ENCODE assay signal across 9 mouse cellular contexts in the genomic region with DNA sequence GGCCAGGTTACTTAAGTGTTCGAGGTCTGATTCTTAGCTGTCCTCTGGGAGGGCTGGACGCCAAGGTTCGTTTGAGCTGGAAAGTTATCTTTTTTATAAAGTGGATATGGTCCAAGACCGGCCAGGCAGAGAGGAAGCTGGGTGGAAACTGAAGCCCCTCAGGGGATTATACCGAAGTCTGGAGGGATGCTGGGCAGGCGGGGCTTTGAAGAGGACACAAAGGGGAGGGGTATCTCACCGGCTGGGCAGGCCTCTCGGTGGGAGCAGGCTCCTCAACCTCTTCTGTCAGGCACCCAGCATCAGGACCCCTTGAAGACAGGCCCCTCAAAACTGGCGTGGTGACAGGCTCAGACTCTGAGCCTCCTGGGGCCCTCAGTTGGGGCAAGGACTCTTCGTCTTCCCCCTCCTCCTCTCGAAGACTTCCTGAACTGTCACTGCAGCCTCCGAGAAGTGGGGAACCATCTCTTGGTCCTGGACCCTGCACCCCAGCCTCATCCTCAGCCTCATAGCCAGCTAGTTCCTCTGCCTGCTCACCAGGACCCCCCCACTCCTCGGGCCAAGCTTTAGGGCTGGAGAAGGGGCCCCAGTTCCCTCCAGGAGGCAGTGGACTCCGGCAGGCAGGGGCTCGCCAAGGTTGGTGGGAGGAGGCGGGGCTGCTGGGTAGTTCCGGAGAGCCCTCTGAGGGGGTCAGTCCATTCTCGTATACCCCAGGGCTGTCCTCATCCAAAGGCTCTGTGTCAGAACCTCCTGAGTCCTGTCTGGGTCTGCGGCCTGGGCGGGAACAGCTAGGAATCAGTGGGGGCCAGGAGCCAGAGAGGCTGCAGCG. TPM values are rescaled to one million over a fixed set of nuclear protein-coding genes. Genes with fewer than 3 reads are reported as not detected.
A peak's percentile ranks its signal among the peaks of the same experiment; 100 is the strongest.
DNase-seq lines count a peak whose midpoint lies in the region; ATAC-seq lines count a peak whose summit lies in the region.
"Had no signal": no experiment of that assay in that cellular context is flagged by ENCODE, and none has a peak within 500 bp of the region (broad histone marks: within the 10 kb centered on the region; RNA-seq: fewer than 3 reads in every experiment).

No protein-coding gene starts in this region.

- peaks cover 20% of the 10 kb centered on the region for H3K4me1 ChIP-seq in forebrain, embryonic 11.5 days (replicated peaks; ENCODE audit: control insufficient read depth, insufficient read depth, low read length)
- H3K4me1 ChIP-seq in midbrain, embryonic 10.5 days = peaks cover 67% of the 10 kb centered on the region

- 12% methylated on average over 21 of the region's 21 CpGs for WGBS in forebrain, embryonic 11.5 days
- 10% methylated on average over 21 of the region's 21 CpGs for WGBS in midbrain, embryonic 10.5 days

- peak overlapping the region; percentile 24 for H3K9ac ChIP-seq in forebrain, embryonic 11.5 days (ENCODE audit: low read length)

- DNase-seq in kidney, adult 9 months = peak; percentile 14
- DNase-seq in kidney, adult 8-10 months = no peak
- peak; percentile 16 for DNase-seq in brain, adult 2 months (ENCODE audit: low read depth, low spot score)
- no peak for DNase-seq in forebrain, embryonic 11.5 days (ENCODE audit: low spot score)
- DNase-seq in midbrain, embryonic 10.5 days (ENCODE audit: low spot score) = no peak
- DNase-seq in lung, postnatal 25 days (ENCODE audit: low spot score) = no peak
- no peak for DNase-seq in urinary bladder, postnatal 36 days (ENCODE audit: low spot score in 2 of 2)
- no peak for DNase-seq in adrenal gland, postnatal 10 days

- H3K9me3 ChIP-seq in forebrain, embryonic 11.5 days (ENCODE audit: control insufficient read depth, low read length) = no peaks in the 10 kb centered on the region
- no peaks in the 10 kb centered on the region for H3K9me3 ChIP-seq in midbrain, embryonic 10.5 days (replicated peaks)

- H3K27ac ChIP-seq in forebrain, embryonic 11.5 days (ENCODE audit: low read depth, low read length) = no peak overlapping the region
- H3K27ac ChIP-seq in midbrain, embryonic 10.5 days (replicated peaks) = peak overlapping the region; percentile 78

- H3K4me2 ChIP-seq in forebrain, embryonic 11.5 days (ENCODE audit: low read depth, low read length, severe bottlenecking) = peak overlapping the region; percentile 31; the same call in 1 of the 2 replicates

- H3K27me3 ChIP-seq in forebrain, embryonic 11.5 days (ENCODE audit: control insufficient read depth, insufficient read depth, low read length) = peaks cover 17% of the 10 kb centered on the region
- H3K27me3 ChIP-seq in midbrain, embryonic 10.5 days (ENCODE audit: low read depth, poor library complexity, severe bottlenecking) = peaks cover 79% of the 10 kb centered on the region

- peak overlapping the region; percentile 5; the same call in 1 of the 2 replicates for H3K4me3 ChIP-seq in forebrain, embryonic 11.5 days (ENCODE audit: low read depth, low read length)
- H3K4me3 ChIP-seq in midbrain, embryonic 10.5 days = peak overlapping the region; percentile 44

- H3K36me3 ChIP-seq in forebrain, embryonic 11.5 days (ENCODE audit: control insufficient read depth, insufficient read depth, low read length) = no peaks in the 10 kb centered on the region
- H3K36me3 ChIP-seq in midbrain, embryonic 10.5 days = no peaks in the 10 kb centered on the region

- no peak for ATAC-seq in forebrain, embryonic 11.5 days (replicated peaks; ENCODE audit: low FRiP score)

RNA-seq across cellular contexts. Expression of gene Ap1g2, which starts 2.9 kb away (rescaled TPM):
- polyA plus RNA-seq in forebrain, embryonic 11.5 days (2014; fragmentation: Nextera tagmentation; extraction: Ambion mirVana) = 13.9 and 14.8 TPM in 2 replicates
- 12.7 and 15.0 TPM in 2 replicates for polyA plus RNA-seq in midbrain, embryonic 10.5 days (2016; fragmentation: Nextera tagmentation; extraction: Ambion mirVana)
- 10 to 100 TPM; 20.0 to 31.3 TPM for total RNA-seq in adrenal gland, postnatal 10 days (2021)

RNA-seq across cellular contexts. Expression of gene Jph4, which starts 7.5 kb away (rescaled TPM):
- polyA plus RNA-seq in forebrain, embryonic 11.5 days (2014; fragmentation: Nextera tagmentation; extraction: Ambion mirVana) = 2.9 and 3.7 TPM in 2 replicates
- polyA plus RNA-seq in midbrain, embryonic 10.5 days (2016; fragmentation: Nextera tagmentation; extraction: Ambion mirVana) = 0.53 and 1.2 TPM in 2 replicates
- total RNA-seq in adrenal gland, postnatal 10 days (2021) = 1 to 10 TPM; 4.3 to 7.5 TPM
- total RNA-seq: hematopoietic stem cell, adult 5-6 weeks had no signal

RNA-seq across cellular contexts. Expression of gene Thtpa, which starts 14.7 kb away (rescaled TPM):
- polyA plus RNA-seq in forebrain, embryonic 11.5 days (2014; fragmentation: Nextera tagmentation; extraction: Ambion mirVana) = 28.6 and 31.1 TPM in 2 replicates
- polyA plus RNA-seq in midbrain, embryonic 10.5 days (2016; fragmentation: Nextera tagmentation; extraction: Ambion mirVana) = 28.1 and 30.8 TPM in 2 replicates
- total RNA-seq in adrenal gland, postnatal 10 days (2021) = 10 to 100 TPM; 13.2 to 17.5 TPM

RNA-seq across cellular contexts. Expression of gene Zfhx2, which starts 17.1 kb away (rescaled TPM):
- polyA plus RNA-seq in forebrain, embryonic 11.5 days (2014; fragmentation: Nextera tagmentation; extraction: Ambion mirVana) = 15.9 TPM in 2 replicates
- polyA plus RNA-seq in midbrain, embryonic 10.5 days (2016; fragmentation: Nextera tagmentation; extraction: Ambion mirVana) = 7.6 and 12.5 TPM in 2 replicates
- total RNA-seq in adrenal gland, postnatal 10 days (2021) = 1 to 10 TPM; 5.2 to 9.9 TPM

Comparison
In these comparisons a context has a peak if more than half of its experiments do, and no peak if none do; other contexts are left out.
1. DNase-seq: peak in kidney, adult 9 months (single experiment) and brain, adult 2 months (single experiment); none in kidney, adult 8-10 months (0 of 2), forebrain, embryonic 11.5 days (single experiment), midbrain, embryonic 10.5 days (single experiment), lung, postnatal 25 days (single experiment), urinary bladder, postnatal 36 days (0 of 2) and adrenal gland, postnatal 10 days (single experiment).